Mouse (Mus musculus) testis, adult 2 months (tissue): ENCODE measurements around the gene Trpc4ap. TPM values are rescaled to one million over a fixed set of nuclear protein-coding genes. Genes with fewer than 3 reads are reported as not detected.

ENCODE experiments used
- H3K27ac ChIP-seq: fragments of 200-500 bp; 2 replicates; pipeline ENCODE4 v1.5.1; 2012; ENCODE audit warnings: low read depth, low read length; ENCODE audit not compliant: control insufficient read depth, insufficient read depth
- H3K27me3 ChIP-seq: fragments of 200-500 bp; 2 replicates; pipeline ENCODE4 v1.6.1; 2012; ENCODE audit warnings: mild to moderate bottlenecking, low read length, moderate library complexity; ENCODE audit not compliant: control insufficient read depth, insufficient read depth
- H3K36me3 ChIP-seq: fragments of 200-500 bp; 2 replicates; pipeline ENCODE4 v1.6.1; 2012; ENCODE audit warnings: mild to moderate bottlenecking, low read length; ENCODE audit not compliant: control insufficient read depth, insufficient read depth
- H3K4me1 ChIP-seq: fragments of 200-500 bp; 2 replicates; pipeline ENCODE4 v1.6.1; 2012; ENCODE audit warnings: low read length; ENCODE audit not compliant: control insufficient read depth, insufficient read depth
- H3K4me3 ChIP-seq: fragments of 200-500 bp; 2 replicates; pipeline ENCODE4 v1.5.1; 2012; ENCODE audit warnings: low read depth, mild to moderate bottlenecking, low read length, moderate library complexity, mixed read lengths; ENCODE audit not compliant: control insufficient read depth
- CTCF ChIP-seq: fragments of 200-500 bp; IDR thresholded peaks from 2 replicates; pipeline ENCODE4 v1.5.1; 2012; ENCODE audit warnings: low read depth, mild to moderate bottlenecking, inconsistent platforms, low read length, moderate library complexity; ENCODE audit not compliant: control insufficient read depth, insufficient read depth, insufficient replicate concordance
- POLR2A ChIP-seq: fragments of 200-500 bp; IDR thresholded peaks from 2 replicates; pipeline ENCODE4 v1.6.1; 2012; ENCODE audit warnings: low read depth, mild to moderate bottlenecking, inconsistent platforms, low read length, moderate library complexity; ENCODE audit not compliant: control insufficient read depth
- polyA plus RNA-seq: library from polyadenylated mRNA; depleted of rRNA; stranded (reverse); fragments of >200 nt; gene quantifications from 2 replicates; pipeline ENCODE4 v1.2.3, GENCODE M21; 2012; rRNA removed

Gene Trpc4ap
- polyA plus RNA-seq, 1 experiment, result 82.2 TPM

DNA sequence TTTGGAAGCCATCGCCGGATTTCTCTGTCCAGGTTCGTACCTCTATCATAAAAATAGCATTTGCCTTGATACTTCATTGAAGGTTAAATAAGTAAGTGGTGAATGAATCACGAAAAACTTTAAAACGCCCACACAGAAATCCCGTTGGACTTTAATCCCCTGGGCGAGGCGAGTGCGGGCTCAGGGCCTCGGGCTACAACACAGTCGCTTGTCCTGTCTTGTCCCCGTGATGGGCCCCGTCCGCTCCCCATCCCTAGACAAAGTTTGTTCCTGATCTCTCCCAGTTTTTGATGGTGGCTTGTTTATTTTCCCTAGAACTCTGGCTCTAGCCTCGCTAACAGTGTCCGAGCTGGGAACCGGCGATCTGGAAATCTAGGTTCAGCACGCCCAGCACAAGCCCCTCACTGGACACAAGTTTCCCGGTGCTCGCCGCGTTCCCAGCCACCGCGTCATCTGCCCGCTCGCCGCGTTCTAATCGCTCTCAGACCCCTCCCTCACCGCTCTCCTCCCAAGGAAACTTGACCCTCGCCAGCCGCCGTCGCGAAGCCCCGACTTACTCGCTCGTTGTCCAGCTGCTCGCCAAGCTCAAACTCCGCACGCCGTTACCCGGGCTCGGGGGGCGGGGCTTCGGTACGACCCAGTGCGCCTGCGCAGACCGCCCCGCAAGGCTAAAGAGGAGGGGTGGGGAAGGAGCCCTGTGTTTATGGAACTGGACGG lies 99.9 kb downstream of the Trpc4ap start, which contains the start of gene Gss:
Gene Gss (minus strand): TSS at position 674 of the 717 bp plus-strand sequence.
- Histone ChIP-seq H3K27ac (peak within 1 kb of the TSS; percentile 82), H3K4me1 (peaks cover 5% of the 10 kb centered on the region; the same call in 1 of the 2 replicates), H3K27me3 (no peaks in the 10 kb centered on the region), H3K4me3 (peak within 1 kb of the TSS; percentile 87), H3K36me3 (no peaks in the 10 kb centered on the region)
- TF ChIP-seq POLR2A (peak; percentile 54; the same call in 1 of the 2 replicates), CTCF (no peak)

DNA sequence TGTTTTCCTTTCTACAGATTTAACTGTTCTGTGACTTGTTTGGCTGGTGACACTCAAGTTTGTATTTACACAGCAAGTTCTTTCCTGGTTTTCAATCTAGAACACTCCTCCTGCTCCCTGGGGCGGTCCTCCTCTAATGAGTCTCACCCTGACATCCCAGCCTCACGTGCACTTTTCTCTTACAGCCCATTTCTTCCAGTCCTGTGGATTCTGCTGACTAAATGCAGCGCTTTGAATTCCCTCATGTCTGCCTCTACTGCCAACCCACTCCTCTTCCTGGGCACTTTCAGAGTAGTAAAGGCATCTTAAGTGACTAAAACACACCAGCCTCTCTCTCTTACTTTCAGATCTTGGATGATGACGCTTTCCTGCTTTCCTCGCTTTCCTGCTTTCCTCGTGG lies 100.5 kb downstream of the Trpc4ap start:
- H3K36me3 ChIP-seq, result no peaks in the 10 kb centered on the region
- no peaks in the 10 kb centered on the region for H3K27me3 ChIP-seq
- peak overlapping the region; percentile 75 for H3K27ac ChIP-seq
- H3K4me3 ChIP-seq, result peak overlapping the region; percentile 87
- TF ChIP-seq CTCF, result no peak
- peaks cover 5% of the 10 kb centered on the region; the same call in 1 of the 2 replicates for H3K4me1 ChIP-seq

DNA sequence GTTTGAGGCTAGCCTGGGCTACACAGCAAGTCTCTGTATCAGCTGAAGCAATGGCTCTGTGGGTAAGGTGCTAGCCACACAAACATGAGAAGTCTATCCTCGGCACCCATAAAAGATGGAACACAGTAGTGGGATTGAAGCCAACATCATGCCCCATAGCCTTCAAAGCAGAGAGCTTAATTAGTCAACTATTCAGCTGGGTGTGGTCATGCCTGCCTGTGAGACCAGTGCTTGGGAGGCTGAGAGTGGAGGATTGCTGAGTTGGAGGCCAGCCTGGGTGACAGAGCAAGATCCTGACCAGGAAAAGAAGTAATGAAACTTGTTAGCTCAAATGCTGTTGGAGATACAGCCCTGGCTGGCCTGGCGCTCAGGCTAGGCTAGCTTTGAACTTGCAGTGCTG lies 101.3 kb downstream of the Trpc4ap start:
- Histone ChIP-seq H3K27ac (no peak overlapping the region), H3K4me3 (no peak overlapping the region), H3K36me3 (no peaks in the 10 kb centered on the region), H3K27me3 (no peaks in the 10 kb centered on the region), H3K4me1 (peaks cover 5% of the 10 kb centered on the region; the same call in 1 of the 2 replicates)
- TF ChIP-seq POLR2A, result no peak
- no peak for TF ChIP-seq CTCF

DNA sequence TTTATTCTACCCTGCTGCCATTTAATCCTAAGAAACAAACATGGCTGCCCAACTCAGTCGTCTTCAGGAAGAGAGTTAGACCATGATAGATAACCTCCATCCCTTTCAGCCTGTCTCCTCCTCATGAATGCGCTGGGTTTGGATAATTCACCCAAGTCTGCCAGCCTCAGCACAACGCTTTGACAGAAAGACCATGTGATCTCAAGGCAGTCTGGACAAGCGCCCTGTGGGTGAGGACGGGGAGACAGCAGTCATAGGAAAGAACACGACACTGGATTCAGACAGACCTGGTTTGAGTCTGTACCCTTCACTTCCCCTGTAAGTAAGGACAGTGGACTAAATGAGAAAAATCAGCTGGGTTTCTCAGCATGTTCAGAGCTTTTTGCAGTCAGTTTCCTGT lies 102.7 kb downstream of the Trpc4ap start:
- peaks cover 5% of the 10 kb centered on the region; the same call in 1 of the 2 replicates for H3K4me1 ChIP-seq
- H3K27ac ChIP-seq, result no peak overlapping the region
- no peak for TF ChIP-seq POLR2A
- no peak for TF ChIP-seq CTCF
- H3K27me3 ChIP-seq, result no peaks in the 10 kb centered on the region
- H3K36me3 ChIP-seq, result no peaks in the 10 kb centered on the region
- no peak overlapping the region for H3K4me3 ChIP-seq

DNA sequence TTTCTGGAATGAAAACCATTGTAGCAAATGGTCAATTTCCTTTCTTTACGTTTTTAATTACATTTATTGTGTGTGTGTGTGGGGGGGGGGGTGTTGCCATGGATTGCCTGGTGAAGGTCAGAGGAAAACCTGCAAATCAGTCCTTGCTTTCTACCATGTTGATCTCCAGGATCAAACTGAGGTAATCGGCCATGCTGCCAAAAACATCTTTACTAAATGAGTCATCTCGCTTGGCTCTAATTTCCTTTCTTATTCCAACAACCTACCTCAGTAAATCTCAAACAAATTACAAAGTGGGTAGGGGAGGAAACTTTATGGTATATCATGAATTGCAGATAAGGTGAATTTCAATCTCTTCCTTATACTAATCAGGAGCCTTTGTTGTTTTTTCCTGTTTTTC lies 104.0 kb downstream of the Trpc4ap start:
- no peak for TF ChIP-seq POLR2A
- TF ChIP-seq CTCF, result no peak
- Histone ChIP-seq H3K27ac (no peak overlapping the region), H3K27me3 (no peaks in the 10 kb centered on the region), H3K4me1 (peaks cover 5% of the 10 kb centered on the region; the same call in 1 of the 2 replicates), H3K36me3 (no peaks in the 10 kb centered on the region), H3K4me3 (no peak overlapping the region)

DNA sequence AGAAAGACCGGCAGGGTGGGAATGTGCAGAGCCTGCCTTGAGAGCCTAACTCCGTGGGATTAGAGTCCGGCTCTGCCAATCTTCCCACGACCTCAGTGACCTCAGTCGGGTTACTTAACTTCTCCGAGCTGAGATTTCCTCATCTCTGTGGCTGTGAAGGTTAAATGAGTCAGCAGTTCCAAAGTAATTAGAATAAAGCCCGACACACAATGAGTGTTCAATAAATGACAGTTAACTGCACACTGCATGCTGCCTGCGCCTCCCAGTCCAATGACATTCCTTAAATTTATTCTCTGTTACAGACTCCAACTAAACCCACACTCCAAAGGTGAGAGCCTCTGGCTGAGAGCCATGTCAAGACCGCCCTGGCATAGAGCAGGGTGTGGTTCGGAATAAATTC lies 106.7 kb downstream of the Trpc4ap start:
- no peaks in the 10 kb centered on the region for H3K27me3 ChIP-seq
- no peaks in the 10 kb centered on the region for H3K4me1 ChIP-seq
- TF ChIP-seq POLR2A (no peak), CTCF (no peak)
- no peak overlapping the region for H3K4me3 ChIP-seq
- no peak overlapping the region for H3K27ac ChIP-seq
- H3K36me3 ChIP-seq, result no peaks in the 10 kb centered on the region

DNA sequence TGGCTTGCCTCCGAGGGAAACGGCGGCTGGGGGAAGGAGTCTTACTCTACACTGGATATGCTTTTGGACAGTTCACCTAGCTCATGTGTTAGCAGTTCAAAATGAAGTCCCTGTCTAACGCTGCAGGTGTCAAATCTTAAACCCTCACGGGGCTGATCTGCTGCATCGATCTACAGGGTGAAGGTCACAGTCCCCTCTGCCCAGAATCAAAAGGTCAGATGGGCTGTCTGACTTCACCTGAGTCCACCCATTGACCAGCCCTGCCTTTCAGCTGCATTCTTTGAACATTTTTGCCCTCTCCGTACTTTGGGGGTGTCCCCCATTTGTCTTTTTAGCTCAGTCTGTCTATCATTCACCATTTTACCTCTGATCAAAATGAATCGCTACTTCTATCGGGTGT lies 107.1 kb downstream of the Trpc4ap start:
- H3K4me3 ChIP-seq, result no peak overlapping the region

More for the DNA sequence above, 107.1 kb downstream of the Trpc4ap start:
- Histone ChIP-seq H3K27ac (no peak overlapping the region), H3K4me1 (no peaks in the 10 kb centered on the region), H3K27me3 (no peaks in the 10 kb centered on the region), H3K36me3 (no peaks in the 10 kb centered on the region)
- no peak for TF ChIP-seq CTCF
- TF ChIP-seq POLR2A, result no peak

Other genes with a start within 250 kb of the Trpc4ap start
- 93.0 and 103 TPM in 2 replicates for gene Ncoa6, start 218.5 kb downstream of the Trpc4ap start, polyA plus RNA-seq
- gene Acss2, start 174.4 kb downstream of the Trpc4ap start, polyA plus RNA-seq, result 59.5 TPM in 2 replicates
- 70.4 and 76.2 TPM in 2 replicates for gene Ggt7, start 174.1 kb downstream of the Trpc4ap start, polyA plus RNA-seq
- 4.6 and 5.3 TPM in 2 replicates for gene Gss, start 99.6 kb downstream of the Trpc4ap start, polyA plus RNA-seq
- 0.98 and 1.3 TPM in 2 replicates for gene Myh7b, start 81.2 kb downstream of the Trpc4ap start, polyA plus RNA-seq
- 28.4 and 29.4 TPM in 2 replicates for gene Edem2, start 37.1 kb upstream of the Trpc4ap start, polyA plus RNA-seq
- gene Gm17581, start 43.5 kb upstream of the Trpc4ap start, polyA plus RNA-seq, result not detected in 2 replicates
- 0.22 and 0.30 TPM in 2 replicates for gene Procr, start 58.7 kb upstream of the Trpc4ap start, polyA plus RNA-seq
- gene Mmp24, start 83.0 kb upstream of the Trpc4ap start, polyA plus RNA-seq, result 1.6 and 2.1 TPM in 2 replicates
- gene BC029722, start 127.0 kb upstream of the Trpc4ap start, polyA plus RNA-seq, result 24.4 and 29.9 TPM in 2 replicates
- gene Eif6, start 134.5 kb upstream of the Trpc4ap start, polyA plus RNA-seq, result 41.2 and 44.7 TPM in 2 replicates
- gene Fam83c, start 142.5 kb upstream of the Trpc4ap start, polyA plus RNA-seq, result not detected in 2 replicates
- 48.6 and 52.9 TPM in 2 replicates for gene Uqcc1, start 237.9 kb upstream of the Trpc4ap start, polyA plus RNA-seq
- 0.17 and 0.19 TPM in 2 replicates for gene Gm15557, start 248.3 kb upstream of the Trpc4ap start, polyA plus RNA-seq